Mouse (Mus musculus) mature B cell (primary cell): ENCODE results near the gene Xpr1.
"Not testable (repeated sequence)": the region's sequence is repeated elsewhere in the genome, so short reads cannot be mapped to it uniquely, and the experiment has no call there.

Experiments
- in situ Hi-C: fragments of 300-500 bp; cut with MboI; formaldehyde crosslinking; loops from 2 replicates; pipeline ENCODE4 v1.14.3; 2019

Gene Xpr1

DNA sequence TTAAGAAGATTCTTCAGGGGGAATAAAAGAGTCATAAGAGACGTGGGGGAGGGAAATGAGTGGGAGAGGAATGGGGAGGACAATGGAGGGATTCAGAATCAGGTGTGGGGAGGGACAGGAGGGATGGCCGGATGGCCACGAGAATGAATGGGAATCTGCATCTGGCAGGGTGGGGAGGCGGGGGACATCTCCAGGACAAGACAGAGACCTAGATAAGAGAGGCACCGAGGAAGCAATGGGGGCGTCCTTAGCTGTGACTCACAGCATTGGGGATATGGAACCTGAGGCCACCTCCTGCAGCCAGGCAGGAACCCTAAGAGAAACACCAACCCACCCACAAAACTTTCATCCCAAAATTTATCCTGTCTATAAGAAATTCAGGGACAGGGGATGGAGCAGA lies 81.3 kb downstream of the Xpr1 start:
- in situ Hi-C loops: no loop called here

DNA sequence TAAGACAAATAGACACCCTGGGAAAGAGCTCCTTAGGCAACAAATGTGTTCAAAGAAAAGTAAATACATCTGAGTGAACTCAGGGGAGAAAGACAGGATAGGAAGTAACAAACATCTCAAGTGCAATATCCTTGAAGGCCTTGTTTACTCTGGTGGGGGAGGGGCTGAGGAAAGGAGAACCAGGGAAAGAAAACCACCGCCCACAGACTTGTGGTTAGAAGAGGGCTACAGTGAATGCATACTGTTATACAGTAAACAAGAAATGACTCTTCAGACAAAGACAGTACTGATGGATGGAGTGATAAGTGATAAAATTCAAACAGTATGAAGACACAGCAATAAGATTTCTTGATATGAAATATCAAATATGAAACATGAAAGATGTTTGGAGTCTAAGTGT lies 95.0 kb downstream of the Xpr1 start:
- in situ Hi-C loops: no loop called here

DNA sequence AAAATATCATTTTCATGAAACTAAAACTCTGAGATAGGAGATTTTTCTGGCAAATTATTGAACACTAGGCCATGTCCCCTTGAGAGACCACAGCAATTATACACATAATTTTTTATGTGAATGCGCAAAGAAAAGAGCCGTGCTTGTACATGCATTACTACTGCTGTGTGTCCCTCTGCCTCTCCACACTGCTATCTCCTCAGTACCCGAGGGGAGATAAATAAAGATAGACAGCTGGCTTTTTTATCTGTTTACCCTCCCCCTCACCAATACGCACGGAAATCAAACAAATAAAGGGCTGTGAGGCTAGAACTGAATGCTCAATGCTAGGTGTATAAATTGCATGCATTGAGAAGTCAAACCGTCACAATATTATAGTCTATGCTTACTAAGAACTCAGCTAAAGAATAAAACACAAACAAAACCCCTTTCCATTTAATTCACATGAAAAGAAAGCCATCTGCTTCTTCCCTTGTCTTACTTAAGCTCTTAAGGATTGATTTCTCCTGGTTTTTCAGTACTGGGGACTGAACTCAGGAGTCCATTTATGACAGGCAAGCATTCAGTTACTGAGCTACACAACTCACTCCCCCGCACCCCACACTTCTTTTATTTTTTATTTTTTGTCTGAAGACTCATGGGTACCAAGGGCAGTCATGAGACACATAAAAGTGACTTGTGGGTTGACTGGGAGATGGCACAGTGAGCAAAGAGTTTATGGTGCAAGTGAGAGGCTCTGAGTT lies 97.0 kb downstream of the Xpr1 start:
- in situ Hi-C loops: no loop called here

DNA sequence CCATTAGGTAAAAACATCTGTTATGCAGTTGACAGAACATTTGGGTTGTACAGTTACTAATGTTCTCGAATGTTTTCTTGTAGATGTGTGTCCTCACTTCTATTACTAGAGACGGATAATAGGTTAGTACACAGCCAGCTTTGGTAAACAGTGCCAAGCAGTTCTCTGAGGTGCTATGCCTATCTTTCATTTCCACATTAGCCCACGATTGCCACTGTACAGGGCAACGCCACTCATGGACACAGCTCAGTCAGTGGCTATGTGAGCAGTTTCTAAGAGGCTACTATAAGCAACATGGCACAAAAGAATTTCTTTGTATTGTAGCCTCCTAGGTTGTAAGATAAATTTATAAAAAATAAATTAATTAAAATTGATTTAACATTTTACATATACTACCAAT lies 97.7 kb downstream of the Xpr1 start:
- in situ Hi-C loops: no loop called here

DNA sequence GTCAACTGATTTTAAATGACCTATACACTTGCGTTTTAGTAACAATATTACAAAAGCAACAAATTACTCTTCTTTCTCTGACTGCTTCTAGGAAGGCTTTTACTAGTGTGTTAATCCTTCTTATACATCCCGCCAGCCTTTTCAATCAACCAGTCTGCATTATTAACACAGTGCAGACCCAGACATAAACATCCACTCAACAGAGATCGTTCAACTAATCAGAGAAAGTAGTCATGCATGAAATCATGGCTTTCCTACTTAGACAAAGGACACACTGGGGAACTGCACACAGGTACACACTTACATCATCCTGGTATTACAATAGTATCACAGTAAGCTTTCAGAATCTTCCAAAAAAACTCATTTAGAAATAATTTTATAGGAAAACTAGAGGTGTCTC lies 105.5 kb downstream of the Xpr1 start:
- in situ Hi-C loops: no loop called here

DNA sequence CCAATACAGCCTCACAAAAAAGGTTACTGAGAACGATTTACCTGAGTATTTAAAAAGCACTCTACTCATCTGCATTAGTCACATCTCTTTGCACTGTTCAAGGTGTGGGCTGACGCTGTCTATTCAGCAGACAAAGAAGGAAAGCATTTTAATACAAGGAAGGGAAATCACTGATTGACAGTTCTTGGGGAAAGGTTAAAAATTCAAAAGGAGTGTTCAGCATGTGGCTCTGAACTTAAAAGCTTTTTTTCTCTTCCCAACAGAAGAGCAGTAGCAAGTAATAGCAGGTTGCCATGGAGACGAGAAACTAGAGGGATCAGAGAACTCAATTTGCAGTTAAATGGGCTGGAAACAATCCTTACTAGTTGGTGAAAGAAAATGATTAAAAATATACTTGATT lies 110.3 kb downstream of the Xpr1 start:
- in situ Hi-C loops: no loop called here

DNA sequence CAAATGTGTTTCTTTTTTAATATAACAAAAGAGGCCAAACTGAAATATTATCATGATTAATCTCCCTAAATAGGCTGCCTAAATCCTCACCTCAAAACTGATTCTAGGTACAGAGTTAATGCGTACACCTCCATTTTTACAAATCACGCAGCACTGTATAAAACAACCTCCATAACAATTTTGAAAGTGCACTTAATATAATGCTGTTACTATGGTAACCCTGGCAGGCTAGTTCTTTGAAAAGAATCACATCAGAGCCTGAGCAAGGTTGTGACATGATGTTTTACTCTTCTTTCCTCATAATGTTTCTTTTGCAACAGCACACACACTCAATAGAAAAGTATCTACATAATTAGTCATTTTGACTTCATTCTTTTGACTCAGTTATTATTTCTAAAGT lies 113.8 kb downstream of the Xpr1 start:
- in situ Hi-C loops: no loop called here

DNA sequence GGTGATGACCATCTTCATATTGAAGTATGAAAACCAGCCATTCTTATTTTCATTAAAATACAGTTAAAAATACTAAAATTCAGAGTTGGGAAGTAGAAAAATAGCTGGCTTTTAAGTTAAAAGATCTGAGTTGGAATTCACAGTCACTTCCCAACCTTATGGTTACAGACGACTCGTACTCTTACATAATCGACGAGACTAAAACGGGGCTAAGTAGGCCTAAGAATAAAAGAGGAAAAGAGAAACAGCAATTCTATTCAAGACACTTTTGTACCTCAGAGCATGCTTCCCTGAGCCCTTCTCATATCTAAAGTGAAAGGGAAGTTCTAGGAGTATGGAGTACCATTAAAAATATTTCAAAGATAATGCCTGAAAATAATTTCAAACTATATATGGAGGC lies 119.6 kb downstream of the Xpr1 start:
- in situ Hi-C loops: no loop called here

DNA sequence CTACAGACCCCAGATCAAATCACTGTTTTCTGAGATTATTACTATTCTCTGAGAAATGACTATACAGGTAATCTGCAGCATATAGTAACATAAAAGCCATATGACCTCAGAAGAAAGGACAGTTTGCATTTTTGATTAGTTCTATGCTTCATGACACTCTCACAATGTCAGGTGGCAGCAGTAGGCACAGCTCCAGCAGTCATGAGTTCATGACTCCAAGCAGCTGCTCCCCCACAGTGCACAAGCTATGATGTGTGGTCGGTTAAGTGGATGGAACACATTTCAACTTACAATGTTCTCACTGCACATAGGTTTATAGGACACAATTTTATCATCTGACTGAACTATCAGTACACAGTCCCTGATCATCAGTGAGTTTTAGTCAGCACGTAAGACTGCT lies 120.0 kb downstream of the Xpr1 start:
- in situ Hi-C loops: no loop called here

DNA sequence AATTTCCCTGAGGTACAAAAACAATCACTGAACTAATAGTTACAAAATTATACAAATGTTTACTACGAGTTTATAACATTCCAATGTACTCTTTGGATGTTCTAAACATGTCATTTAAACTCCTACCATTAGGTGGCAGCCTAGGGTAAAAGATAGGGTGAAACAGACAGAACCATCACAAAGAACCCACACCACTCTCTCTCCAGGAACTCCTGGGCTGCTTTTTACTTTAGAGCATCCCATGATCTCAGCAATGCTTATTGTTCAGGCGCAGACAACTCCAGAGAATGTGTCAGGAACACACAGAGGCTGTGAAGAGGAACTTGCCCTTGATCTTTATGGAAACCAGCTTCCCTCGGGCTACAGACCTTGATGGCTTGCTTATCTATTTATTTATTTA lies 123.8 kb downstream of the Xpr1 start:
- in situ Hi-C loops: loop anchor here (5.0 kb wide), 1 partner anchor 234 kb away; no protein-coding TSS in a partner anchor

DNA sequence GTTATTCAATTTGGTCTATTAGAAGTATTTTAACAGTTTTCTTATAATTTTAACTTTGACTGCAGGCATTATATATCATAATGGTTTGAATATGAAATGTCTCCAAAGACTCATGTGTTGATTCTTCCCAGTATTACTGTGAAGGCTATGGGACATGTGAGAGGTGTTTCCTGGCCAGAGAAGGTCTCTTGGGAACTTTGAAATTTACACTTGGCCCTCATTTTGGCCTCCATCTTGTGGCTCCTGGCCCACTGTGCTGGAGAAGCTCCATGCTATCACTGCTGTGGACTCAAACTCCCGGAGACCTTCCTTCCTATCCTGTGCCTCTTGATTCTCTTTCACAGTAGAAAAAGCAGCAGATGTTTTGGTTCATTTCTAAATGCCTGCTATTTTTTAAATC lies 127.8 kb downstream of the Xpr1 start:
- in situ Hi-C loops: no loop called here

DNA sequence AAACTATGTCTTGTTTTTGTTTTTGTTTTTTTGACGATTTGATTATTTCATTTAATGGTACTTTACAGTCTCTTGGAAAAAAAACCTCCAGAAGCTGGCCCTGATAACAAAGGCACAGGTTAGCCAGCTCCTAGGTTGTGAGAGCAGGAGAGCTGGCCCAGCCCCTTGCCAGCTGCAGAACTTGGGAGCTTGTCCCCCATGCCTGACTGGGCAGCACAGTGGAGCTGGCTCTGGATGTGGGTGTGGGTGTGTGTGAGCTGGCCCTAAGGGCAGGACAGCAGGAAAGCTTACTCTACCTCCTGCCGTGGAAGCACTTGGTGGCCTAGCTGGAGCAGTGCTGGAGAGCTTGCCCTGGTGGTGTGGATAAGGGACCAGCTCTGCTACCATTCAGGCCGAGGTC lies 129.2 kb downstream of the Xpr1 start:
- in situ Hi-C loops: no loop called here

DNA sequence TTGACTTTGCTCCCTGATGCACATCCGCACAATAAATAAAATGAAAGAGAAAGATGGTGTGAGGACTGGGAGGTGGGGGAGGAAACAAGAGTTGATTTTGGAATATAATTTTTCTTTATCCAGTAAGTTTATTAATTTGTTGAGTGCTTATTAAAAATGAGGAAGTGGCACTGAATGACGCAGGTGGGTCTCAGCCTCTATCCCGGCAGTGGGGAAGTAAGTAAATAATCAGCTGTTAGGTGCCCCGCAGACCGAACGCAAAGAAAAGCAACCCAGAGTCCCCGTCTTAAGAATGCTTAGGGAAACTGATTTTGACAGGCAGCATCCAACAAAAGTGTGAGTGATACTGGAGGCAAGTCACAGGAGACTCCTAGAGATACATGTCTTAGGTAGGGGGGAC lies 133.4 kb downstream of the Xpr1 start:
- in situ Hi-C loops: no loop called here

DNA sequence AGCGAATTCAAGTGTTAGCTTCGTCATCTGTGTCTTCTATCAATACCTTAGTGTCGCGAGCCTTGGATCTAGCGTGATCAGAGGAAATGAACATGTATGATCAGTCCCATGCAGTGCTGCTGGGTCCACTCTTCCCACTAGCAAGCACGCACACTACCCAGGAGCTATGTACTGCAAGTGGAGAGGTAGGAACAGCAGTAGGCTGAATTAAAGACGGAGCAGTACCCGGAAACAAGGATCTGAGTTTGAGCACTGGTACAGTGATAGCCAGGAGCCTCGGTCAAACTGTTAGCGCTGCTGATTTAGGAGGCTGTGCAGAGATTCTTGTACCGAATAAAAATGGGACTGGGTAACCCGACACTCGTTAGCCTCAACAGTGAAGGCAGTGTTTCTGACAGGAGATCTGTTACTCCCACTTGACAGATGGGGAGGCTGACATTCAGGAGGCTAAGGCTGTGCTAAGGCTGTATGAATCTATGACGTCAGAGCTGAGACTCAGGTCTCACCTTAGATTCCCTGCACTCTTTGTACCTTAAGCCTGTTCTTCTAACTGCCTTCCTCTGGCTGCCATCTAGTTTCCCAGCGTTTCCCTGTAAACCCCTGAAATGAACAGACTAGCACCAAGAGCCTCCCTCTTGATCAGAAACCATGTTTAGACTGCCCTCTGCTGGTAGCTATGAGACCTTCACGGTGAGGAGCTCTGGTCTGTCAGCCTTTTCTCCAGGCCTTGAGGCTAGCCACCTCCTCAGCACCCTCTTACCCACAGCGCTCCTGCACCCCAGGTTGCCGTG lies 136.0 kb downstream of the Xpr1 start:
- in situ Hi-C loops: no loop called here

DNA sequence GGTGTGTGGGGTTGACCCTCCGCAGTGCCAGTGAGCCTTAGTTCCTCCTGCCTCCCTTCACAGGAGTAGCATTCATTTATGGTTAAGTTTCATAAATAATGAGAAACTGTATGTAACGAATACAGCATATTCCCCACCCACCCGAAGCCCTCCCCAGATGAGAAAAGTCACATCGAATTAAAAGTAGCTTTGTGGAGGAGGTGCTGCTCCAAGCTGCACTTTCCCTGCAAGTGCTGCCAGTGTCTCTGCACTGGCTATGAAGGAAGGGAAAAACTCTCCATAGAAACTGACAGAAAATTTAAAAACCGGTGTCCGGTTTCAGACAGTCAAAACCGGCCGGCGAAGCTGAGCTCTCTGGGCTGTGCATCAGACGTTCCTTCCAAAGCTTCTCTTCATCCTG lies 136.9 kb downstream of the Xpr1 start:
- in situ Hi-C loops: no loop called here

DNA sequence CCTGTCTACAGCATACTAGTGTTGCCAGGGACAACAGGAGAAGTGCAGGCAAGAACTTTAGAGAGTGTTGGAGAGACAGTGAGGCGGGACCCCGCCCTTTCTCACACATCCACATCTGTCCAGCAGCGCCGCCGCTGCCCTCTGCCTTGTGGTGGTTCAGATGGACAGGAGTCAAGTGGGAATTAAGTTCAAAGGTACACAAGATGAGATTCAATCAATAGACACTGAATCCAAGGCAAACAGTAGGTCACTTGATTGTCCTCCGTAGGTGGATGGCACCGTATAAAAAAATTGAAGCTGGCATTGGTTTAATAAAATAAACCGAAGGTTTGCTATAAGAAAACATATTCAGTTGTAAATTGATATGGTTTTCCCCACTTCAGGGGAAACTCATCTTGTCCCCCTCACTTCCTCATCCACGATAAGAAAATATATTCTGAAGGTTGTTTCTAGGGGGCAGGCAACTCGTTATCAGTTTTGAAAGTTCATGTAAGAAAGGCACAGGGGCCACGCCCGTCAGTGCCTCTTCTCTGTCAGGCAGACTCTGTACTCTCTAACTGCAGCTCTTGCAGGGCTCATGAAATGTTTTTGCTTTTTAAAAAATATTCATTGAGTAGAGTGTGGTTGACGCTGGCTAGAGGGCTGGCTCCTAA lies 140.7 kb downstream of the Xpr1 start:
- in situ Hi-C loops: no loop called here

DNA sequence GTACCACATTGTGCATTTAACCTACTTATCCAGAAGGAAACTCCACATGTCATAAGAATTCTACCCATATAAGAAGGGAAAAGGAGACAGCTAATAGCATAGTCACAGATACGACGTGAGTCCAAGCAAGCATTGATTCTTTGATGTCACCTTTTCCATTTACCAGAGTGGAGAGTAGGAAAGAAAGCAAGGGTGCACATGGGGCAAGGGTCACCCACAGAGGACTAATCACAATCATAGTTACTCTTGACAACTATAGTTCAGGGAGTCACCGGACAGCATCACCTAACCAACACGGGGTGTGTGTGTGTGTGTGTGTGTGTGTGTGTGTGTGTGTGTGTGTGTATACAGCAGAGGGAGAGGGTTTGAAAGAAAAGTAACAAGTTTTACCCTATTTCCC lies 141.4 kb downstream of the Xpr1 start:
- in situ Hi-C loops: no loop called here

DNA sequence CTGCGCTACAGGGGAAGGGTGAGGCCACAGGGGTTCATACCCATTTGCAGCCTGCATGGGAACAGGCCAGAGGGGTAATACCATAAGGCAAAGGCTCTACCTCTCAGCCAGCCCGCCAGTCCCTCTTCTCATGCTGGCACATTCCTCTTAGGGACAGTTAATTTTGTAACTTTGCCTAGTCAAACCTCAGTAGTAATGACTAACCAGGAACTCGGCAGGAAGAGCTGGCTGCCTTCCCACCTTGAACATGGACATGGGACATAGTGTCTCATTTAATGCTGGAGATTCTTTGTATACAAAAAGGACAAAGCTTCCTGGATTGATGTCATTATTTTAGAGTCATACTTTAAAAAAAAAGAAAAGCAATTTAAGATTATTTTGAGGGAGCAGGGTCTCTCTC lies 142.2 kb downstream of the Xpr1 start:
- in situ Hi-C loops: no loop called here

DNA sequence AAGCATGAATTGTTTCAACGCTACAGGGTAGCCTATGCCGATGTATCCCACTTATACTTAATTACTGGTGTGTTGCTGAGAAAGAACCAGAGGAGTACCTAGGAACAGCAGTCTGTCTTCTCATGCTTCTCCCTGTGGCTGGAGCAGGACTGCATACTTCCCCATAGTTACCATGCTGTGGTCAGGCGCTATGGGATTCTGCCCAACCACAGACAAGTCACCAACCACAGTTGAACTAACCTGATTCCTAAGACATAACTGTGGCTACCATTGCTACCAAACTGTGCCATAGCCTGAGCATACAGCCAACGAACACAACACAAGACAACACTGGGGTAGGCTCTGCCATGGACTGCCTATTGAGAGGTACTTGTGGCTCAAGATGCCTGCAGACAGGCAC lies 144.3 kb downstream of the Xpr1 start:
- in situ Hi-C loops: no loop called here

DNA sequence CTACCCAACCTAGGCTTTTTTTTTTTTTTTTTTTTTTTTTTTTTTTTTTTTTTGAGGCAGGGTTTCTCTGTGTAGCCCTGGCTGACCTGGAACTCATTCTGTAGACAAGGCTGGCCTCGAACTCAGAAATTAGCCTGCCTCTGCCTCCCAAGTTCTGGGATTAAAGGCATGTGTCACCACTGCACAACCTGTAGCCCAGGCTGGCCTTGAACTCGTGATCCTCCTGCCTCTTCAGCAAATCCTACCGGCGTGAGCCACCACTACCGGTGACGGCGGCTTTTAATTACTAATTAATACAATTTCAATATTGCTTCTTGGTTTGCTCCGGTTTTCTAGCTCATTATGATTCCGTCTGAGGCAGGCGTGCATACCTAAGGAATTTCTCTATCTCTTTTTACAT lies 154.7 kb downstream of the Xpr1 start:
- in situ Hi-C loops: not testable (repeated sequence)

DNA sequence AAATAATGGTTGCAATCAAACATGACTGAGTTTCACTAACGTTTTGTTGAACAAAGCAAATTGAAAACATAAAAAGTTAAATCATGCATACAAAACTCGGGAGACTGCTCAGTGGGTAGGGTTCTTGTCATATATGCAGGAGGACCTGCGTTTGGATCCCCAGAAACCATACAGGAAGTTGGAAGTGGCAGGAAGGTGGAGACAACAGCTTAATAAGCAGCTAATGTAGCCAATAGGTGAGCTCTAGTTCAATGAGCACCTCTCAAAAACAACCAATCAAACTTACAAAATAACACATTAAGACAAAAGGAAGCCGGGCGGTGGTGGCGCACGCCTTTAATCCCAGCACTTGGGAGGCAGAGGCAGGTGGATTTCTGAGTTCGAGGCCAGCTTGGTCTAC lies 162.9 kb downstream of the Xpr1 start:
- in situ Hi-C loops: no loop called here

DNA sequence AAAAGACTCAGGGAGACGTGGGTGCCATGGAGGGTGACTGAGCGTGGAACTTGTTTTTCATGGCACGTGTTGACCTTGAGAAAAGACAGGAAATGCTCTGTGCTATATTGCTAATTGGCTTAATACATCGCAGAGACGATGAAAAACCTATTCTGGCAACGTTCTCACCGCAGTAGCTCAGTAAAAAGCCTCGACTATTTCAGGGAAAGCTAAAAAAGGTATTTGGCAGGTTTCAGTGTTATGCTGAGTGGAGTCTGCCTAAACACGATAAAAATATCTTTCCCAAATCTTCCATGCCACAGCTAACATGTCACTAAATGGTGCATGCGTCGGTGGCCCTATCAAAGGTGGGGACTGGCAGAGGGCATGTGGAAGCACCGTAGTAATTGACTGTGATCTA lies 164.1 kb downstream of the Xpr1 start:
- in situ Hi-C loops: no loop called here

DNA sequence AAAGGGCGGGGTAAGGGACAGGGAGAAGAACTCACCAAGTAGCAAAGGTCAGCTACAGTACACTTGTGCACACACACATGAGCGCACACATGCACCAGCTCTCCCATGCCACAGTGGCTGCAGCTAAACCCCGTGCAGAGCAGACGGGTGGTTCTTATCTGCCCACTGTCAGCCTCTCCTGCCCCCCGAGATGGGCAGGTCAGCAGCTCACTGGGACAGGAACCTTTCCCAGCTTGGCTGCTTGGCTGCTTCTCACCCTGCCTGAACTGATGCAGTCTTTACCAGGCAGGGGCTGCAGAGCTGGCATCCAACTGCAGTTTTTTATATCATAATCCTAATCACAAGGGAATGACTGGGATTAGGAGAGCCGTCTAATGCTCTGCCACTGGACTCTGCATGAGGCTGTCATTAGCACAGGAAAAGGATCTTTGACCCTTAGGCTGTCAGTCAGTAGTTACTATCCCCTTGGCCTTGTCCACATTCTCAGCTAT lies 164.5 kb downstream of the Xpr1 start:
- in situ Hi-C loops: no loop called here
